Mouse (Mus musculus) fibroblast of lung, adult 2 months (primary cell): ENCODE measurements around the gene Fam122a.
A peak's percentile ranks its signal among the peaks of the same experiment; 100 is the strongest.

ENCODE experiments used
- DNase-seq: peaks from one replicate; pipeline ENCODE4 v3.0.0-alpha.2; 2011; ENCODE audit warnings: low read depth

The Fam122a gene

DNA sequence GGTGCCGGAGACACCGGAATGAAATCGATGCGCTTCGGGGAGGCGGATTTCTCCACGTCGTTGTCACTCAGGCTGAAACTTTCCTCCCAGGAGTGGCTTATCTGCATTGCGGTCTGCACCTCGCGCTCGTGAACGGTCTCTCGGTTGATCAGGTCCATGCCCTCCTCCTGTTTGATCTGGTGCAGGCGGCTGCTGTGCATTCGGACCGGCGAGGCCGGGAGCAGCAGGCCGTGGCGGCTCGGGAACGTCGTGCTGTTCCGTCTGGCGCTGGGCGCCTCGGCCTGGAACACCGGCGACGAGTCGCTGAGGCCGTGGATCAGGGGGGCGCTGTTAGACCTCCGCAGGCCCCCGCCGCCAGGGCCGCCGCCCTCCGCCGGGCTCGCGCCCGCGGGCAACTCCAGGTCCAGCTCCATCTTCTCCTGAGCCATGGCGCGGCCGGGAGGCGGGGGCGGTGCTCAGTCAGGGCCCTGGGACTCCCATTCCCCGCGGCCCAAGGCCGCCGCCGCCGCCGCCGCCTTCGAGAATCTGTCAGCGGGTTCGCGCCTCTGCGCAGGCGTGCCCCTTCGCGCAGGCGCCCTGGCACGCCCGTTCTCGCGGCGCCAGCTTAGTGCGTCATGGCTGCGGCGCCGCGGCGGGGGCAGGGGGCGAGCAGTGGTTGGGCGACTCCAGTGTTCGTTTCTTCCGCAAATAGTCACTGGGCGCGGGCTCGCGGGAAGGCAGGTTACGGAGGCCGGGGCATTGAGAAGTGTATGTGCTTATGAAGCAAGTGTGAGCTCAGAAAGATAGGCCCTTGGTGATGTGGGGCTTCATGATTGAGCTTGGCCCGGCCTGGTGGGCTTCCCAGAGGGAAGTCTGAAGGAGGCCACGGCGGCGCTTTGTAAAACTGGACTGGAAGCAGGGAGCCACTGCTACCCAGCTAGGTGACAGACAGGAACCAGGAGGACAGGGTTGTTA is at the start of gene Fam122a:
Gene Fam122a (minus strand): TSS at position 428 of the 954 bp plus-strand sequence.
- DNase-seq = peak; percentile 75

DNA sequence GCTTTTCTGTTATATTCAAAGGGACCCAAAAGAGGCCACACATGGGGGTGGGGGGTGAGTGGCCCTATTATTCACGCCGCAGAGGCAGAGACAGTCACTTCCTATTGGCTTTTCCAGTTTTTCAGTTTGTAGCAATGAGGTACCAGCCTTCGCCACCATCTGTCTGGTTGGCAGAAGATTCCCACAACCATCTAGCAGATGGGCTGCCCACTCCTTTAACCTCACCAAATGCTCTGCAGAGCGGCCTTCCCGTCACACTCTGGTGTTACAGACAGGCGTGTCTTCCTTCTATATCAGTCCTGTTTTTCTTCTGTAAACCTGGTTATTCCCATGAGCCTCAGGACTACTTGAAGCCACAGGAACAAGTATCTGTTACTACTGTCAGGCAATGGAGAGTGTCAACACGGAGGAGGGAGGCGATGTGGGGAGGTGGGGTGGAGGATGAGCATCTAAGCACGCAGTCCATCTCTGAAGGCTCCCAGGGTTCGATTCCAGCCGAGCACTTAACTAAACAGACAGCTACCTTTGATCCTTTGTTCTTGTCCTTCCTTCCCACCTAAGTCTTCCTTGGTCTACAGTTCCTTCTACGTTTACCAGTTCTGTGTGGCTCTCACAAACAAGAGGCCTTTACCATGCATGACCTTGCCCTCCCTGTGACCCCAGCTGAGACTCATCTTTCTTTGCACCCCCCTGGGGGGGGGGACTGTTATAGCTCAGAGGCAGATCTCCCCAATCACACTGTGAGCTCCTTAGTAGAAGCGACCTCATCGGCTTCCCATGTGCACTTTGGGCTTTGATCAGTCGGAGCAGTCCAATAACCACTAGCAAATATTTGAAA is 46.5 kb upstream of the Fam122a start:
- no peak for DNase-seq

DNA sequence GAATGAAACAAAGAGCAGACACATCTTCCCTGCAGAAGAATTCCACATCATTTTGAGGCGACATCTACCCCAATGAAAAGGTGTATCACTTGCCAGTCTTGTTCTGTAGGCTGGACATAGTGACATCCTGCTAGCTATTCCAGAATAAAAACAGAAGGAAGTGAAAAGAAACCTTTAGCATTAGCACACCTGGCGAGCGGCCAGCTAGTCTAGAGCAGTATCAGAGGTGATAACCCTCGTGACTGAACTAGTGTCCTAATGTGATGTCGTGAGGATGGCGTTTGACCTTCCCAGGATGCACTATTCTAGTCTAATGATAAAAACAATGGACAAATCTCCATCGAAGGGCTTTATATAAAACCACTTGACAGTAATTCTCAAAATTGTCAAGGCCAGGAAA is 44.8 kb upstream of the Fam122a start:
- no peak for DNase-seq

GRCm38 (mm10) chr19:24521146-24521545 is 44.0 kb upstream of the Fam122a start:
- DNase-seq = no peak

- no peak for DNase-seq
Observed at GRCm38 (mm10) chr19:24519732-24520409, 42.7 kb upstream of the Fam122a start.

- DNase-seq = no peak
Observed at GRCm38 (mm10) chr19:24518384-24518783, 41.2 kb upstream of the Fam122a start.

DNA sequence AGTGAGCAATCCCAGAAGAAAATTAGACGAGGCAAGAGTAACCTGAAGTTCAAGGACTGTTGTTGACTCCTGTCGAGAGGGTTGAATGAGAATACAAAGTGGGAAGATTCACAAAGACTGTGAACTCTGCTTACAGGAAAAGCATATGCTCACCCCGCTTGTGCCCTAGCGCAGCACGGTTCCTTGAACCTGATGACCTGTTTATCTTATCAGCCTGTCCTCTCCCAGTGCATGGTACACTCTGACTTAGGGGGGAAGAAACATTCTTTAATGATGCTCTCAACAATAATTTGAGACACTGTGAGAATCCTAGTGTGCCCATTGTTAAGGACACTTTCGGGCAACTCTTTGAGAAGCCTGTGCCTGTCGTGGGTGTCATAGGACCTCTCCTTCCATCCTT is 39.9 kb upstream of the Fam122a start:
- DNase-seq = no peak

- DNase-seq = no peak
Observed at GRCm38 (mm10) chr19:24515941-24516340, 38.8 kb upstream of the Fam122a start.

- DNase-seq = no peak
Observed at GRCm38 (mm10) chr19:24514661-24515642, 37.8 kb upstream of the Fam122a start.

DNA sequence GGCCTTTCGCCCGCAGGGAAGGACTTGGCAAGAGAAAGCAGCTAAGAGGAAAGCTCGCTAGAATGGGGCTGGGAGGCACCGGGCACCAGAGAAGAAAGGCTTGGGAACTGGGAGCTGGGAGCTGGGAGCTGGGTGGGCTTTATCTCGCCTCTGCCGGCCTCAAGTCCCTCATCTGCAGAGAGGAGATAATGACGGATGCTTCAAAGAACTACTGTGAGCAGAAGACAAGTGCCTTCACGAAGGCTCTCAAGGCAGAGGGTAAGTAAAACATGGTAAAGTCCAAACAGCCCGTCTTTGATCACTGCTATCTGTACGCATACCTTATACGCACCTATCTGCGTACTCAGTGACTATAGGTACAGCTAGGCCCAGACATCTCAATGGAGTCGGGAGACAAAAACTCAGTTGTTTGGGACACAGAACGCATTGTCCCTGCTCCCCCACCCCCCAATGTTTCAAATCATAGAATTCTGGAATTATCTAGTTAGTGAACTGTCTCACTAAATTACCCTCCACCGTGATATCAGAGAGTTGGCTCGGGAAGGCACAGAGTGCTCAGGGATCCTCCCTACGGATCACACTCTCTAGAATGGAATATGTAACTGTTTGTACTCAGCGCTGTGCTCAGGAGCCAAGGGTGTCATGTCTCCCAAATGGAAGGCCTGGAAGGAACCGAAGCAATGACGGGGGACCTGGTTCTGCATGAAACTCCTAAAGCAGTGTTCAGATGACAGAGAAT is 36.1 kb upstream of the Fam122a start:
- no peak for DNase-seq

- DNase-seq = no peak
Observed at GRCm38 (mm10) chr19:24511939-24512338, 34.8 kb upstream of the Fam122a start.

DNA sequence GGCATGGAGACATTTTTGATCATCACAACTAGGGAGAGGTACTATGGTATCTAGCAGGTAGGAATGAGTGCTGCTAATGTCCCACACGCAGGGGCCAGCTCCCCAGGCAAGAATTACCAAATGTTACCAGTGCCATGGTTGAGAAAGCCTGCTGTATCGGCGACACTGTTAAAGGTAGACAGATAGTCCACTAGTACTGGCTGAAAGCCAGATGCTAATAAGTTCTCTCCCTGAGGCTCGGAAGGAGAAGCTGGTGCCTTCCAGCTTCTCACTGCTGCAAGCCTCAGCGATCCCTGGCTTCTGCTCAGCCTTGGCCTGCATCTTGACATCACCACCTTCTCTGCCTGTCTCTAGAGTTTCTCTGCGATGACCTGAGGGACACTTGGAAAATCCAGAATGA is 32.2 kb upstream of the Fam122a start:
- DNase-seq = no peak

DNA sequence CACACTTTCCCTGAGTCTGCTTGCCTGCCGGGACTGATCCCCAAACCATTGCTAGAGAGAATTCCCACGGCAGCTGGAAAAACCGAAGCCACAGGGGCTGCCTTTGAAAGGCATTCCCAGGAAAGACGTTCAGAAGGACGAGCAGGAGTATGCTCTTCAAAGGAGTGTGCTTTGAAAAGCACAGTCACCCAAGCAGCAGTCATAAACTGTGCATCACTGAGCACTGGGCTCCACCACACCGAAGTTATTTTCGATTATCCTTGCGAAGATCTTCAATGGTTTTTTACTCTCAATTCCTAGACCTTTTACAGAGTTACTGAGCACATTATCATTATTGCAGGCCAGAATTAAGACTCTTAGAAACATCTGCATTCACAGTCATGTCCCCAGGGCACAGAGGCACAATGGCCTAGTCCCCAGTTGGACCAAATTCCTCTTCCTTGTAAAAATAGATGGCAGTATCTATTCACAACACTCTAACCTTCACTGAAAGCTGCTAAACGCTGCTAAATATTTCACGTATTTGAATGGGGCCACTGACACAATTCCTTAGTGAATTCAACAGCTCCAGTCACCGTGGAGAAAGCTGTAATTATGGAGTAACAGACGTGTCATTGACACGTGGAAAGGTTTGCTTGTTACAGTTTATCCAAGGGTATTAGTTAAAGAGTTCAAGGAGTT is 31.1 kb upstream of the Fam122a start:
- DNase-seq = no peak

DNA sequence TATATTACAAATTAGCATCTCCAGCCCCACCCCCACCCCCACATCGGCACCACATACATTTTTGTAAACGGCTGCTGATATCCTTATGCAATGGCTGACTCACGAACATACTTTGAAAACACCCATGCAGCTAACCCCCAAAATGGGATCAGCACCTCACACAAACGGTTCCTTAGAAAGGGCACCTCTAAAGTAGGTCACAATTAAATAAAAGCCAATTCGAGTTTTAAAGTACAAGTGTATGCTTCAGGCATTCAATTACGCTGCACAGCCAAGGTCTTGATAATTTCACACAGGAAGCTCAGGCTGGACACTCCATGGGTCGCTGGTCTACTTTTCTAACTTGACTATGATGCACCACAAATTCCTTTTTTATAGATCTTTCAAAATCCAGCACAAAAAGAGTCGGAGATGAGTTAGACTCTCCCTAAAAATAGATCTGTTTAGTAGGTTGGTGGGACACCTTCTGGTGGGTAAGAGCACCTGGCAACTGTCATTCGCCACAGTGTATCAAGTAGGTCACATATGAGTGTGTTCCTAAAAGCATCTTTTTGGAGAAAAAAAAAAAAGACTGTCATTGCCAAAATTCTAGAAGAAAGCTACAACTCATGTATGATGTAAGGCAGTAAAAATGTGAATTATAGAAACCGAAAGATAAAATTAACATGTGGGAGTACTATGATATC is 25.7 kb upstream of the Fam122a start:
- DNase-seq = no peak

DNA sequence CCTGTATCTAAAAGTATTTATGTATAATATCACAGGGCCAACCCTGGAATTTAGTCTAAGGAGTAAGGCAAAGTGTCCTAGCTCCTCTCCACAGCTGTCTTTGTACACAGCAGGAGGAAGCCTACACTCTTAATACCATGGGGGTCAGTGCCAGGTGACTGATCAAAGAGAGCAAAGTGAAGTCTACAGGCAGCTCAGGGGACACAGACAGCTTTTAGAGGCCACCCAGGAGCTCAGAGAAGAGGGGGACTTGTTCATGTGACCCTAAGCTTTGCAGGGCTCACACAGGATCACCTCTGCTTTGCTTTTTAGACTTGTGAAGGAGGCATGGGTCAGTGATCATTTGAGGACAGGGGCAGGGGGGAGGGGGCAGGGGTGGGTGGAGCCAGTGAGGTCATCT is 24.4 kb upstream of the Fam122a start:
- DNase-seq = no peak

- no peak for DNase-seq
Observed at GRCm38 (mm10) chr19:24500431-24500830, 23.3 kb upstream of the Fam122a start.

GRCm38 (mm10) chr19:24499291-24499690 is 22.1 kb upstream of the Fam122a start:
- DNase-seq = no peak

DNA sequence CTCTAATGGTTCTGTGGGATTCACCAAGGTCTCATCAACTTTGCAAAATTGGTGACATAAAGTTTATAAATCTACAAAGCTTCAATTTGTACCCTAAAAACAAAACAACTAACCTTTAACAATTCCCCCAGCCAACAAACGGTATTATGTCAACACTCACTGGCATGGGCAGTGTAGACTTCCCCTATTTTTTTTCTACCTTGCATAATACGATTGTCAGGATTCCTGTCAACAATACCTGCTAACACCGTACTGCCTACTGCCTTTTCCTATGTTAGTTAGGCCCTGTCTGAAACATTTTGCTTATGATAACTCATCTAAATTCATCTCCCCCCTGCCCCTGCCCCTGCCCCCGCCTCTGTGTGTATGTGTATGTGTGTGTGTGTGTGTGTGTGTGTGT is 16.7 kb upstream of the Fam122a start:
- DNase-seq = no peak

DNA sequence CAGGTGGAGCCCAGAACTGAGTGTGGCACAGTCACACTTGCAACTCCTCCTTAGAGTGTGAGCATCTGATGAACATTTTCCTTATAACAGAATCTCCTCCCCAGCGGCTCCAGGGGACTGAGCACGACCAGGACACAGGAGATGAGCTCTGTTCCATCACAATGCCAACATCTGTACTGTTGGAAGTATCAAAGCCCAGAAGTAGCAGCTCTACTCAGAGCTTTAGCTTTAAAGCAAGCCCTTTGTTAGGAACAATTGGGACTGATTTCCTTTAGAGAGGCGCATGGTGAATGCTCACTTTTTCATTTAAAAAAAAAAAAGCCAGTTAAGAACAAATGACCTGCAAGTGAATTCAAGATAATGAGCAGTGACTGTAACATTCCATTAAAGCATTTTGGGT is 14.7 kb upstream of the Fam122a start:
- no peak for DNase-seq
